Mouse (Mus musculus) liver, adult 2 months (tissue): Measurements from ENCODE around the gene Pou6f2.

Experiments
- CTCF ChIP-seq: fragments of 200-500 bp; IDR thresholded peaks from 2 replicates; pipeline ENCODE4 v1.5.1; 2011; ENCODE audit warnings: low read depth, low read length, control low read depth
- POLR2A ChIP-seq: fragments of 200-500 bp; IDR thresholded peaks from 2 replicates; pipeline ENCODE4 v1.6.1; 2011; ENCODE audit warnings: low read length, control low read depth; ENCODE audit not compliant: insufficient read depth; ENCODE audit errors: extremely low read depth

DNA sequence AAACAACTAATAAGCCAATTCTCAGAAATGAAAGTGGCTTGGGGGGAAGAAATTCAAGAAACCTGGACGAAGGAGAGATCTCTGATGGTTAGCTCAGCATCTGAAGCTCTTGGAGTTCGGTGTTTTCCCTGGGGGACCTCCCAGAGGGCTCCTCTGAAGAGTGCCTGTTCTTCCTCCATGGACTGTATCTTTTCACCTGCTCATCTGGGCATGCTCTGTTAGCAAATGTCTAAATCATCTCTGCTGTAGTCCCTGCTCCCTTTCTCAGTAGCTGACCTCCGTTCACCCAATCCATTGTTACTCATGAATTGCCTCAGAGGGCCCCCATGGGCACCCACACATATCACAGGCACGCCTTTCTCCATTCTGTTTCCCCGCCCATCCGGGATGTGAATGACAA, at the start of gene Pou6f2:
- TF ChIP-seq CTCF (no peak), POLR2A (no peak)
